Mouse (Mus musculus) heart, embryonic 12.5 days (tissue): ENCODE results near the gene Ceacam5. TPM values are rescaled to one million over a fixed set of nuclear protein-coding genes. Genes with fewer than 3 reads are reported as not detected.

ENCODE experiments used
- ATAC-seq: fragments of 200-750 bp; cut with Nextera tagmentation; 2 replicates; pipeline ENCODE4 v1.8.0; 2017; ENCODE audit warnings: moderate TSS enrichment, moderate library complexity; ENCODE audit not compliant: insufficient number of reproducible peaks, low FRiP score
- H3K27ac ChIP-seq: fragments of 300-500 bp; sonication (generic); 2 replicates; pipeline ENCODE4 v1.5.1; 2016; ENCODE audit warnings: mild to moderate bottlenecking, moderate library complexity; ENCODE audit not compliant: poor library complexity, severe bottlenecking
- H3K27me3 ChIP-seq: fragments of 300-500 bp; sonication (generic); replicated peaks from 2 replicates; pipeline ENCODE4 v1.6.1; 2016; ENCODE audit warnings: mild to moderate bottlenecking, moderate library complexity
- H3K36me3 ChIP-seq: fragments of 300-500 bp; sonication (generic); 2 replicates; pipeline ENCODE4 v1.6.1; 2016; ENCODE audit warnings: mild to moderate bottlenecking, moderate library complexity
- H3K4me1 ChIP-seq: fragments of 300-500 bp; sonication (generic); replicated peaks from 2 replicates; pipeline ENCODE4 v1.6.1; 2016; ENCODE audit warnings: mild to moderate bottlenecking
- H3K4me2 ChIP-seq: fragments of 300-500 bp; sonication (generic); 2 replicates; pipeline ENCODE4 v1.6.1; 2016; ENCODE audit warnings: mild to moderate bottlenecking, moderate library complexity
- H3K4me3 ChIP-seq: fragments of 300-500 bp; sonication (generic); 2 replicates; pipeline ENCODE4 v1.5.1; 2016; ENCODE audit warnings: mild to moderate bottlenecking
- H3K9ac ChIP-seq: fragments of 300-500 bp; sonication (generic); 2 replicates; pipeline ENCODE4 v1.6.1; 2016; ENCODE audit warnings: mild to moderate bottlenecking, moderate library complexity
- H3K9me3 ChIP-seq: fragments of 300-500 bp; sonication (generic); replicated peaks from 2 replicates; pipeline ENCODE4 v1.6.1; 2016; ENCODE audit warnings: mild to moderate bottlenecking, moderate library complexity
- WGBS: fragments of 180-500 bp; shearing (Covaris S2); methylation state at CpG from one replicate; pipeline ENCODE4 v1.1.7; 2016; 5-methylcytosine and 5-hydroxymethylcytosine counted together
- polyA plus RNA-seq: library from polyadenylated mRNA; unstranded; fragments of >200 nt; fragmentation: Nextera tagmentation; extraction: Ambion mirVana; gene quantifications from 2 replicates; pipeline ENCODE4 v1.2.1, GENCODE M21; 2016

The Ceacam5 gene
- polyA plus RNA-seq, result not detected in 2 replicates

DNA sequence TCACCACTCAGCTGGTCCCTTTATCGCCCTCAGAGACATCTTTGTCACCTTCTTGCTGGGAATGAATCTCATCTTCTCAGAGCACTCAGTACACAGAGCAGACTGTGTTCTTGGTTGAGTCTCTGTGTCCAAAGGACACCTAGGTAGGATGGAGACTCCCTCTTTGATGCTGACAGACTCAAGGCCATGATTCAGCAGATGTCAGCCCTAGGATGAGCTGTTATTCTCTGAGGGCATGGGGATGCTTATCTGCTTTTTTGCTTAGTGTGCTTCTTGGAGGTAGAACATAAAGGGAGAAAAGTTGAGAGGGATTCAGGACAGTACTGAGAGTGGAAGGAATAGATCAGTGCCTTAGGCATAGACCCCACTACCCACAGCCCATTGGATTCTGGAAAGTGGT is at the start of gene Ceacam5:
TSS of gene Ceacam5 (plus strand) at position 301 of the 400 bp plus-strand sequence.
- no peak for ATAC-seq
- Histone ChIP-seq H3K4me2 (no peak within 1 kb of the TSS), H3K36me3 (no peaks in the 10 kb centered on the region), H3K9me3 (peaks cover 44% of the 10 kb centered on the region), H3K4me3 (no peak within 1 kb of the TSS), H3K4me1 (no peaks in the 10 kb centered on the region), H3K9ac (no peak within 1 kb of the TSS), H3K27me3 (no peaks in the 10 kb centered on the region), H3K27ac (no peak within 1 kb of the TSS)
- 53% methylated on average over 1 of the region's 1 CpGs for WGBS

Other genes with a start within 250 kb of the Ceacam5 start
- gene Ceacam14, start 99.4 kb downstream of the Ceacam5 start, polyA plus RNA-seq, result not detected in 2 replicates
- not detected in 2 replicates for gene Gm5155, start 158.5 kb downstream of the Ceacam5 start, polyA plus RNA-seq